Mouse (Mus musculus): ENCODE data around the gene Ntn3. TPM values are rescaled to one million over a fixed set of nuclear protein-coding genes. Genes with fewer than 3 reads are reported as not detected.
A peak's percentile ranks its signal among the peaks of the same experiment; 100 is the strongest.

The Ntn3 gene
- 0.19 and 0.29 TPM in 2 replicates for polyA plus RNA-seq (2015; fragmentation: Nextera tagmentation; extraction: Ambion mirVana)

- no peak for DNase-seq (ENCODE audit: low spot score)
Observed at GRCm38 (mm10) chr17:24209043-24209915, at the start of gene Ntn3. Gene Ntn3, minus strand, starts transcription at chr17:24209531.

GRCm38 (mm10) chr17:24258981-24259380 lies 49.6 kb upstream of the Ntn3 start:
- no peak for DNase-seq (ENCODE audit: low spot score)

- DNase-seq (ENCODE audit: low spot score), result no peak
Observed at GRCm38 (mm10) chr17:24252329-24252728, 43.0 kb upstream of the Ntn3 start.

GRCm38 (mm10) chr17:24251320-24252069 lies 42.2 kb upstream of the Ntn3 start, which contains the start of gene Ccnf:
Gene Ccnf, minus strand, starts transcription at chr17:24251484.
- peak; percentile 98 for DNase-seq (ENCODE audit: low spot score)

GRCm38 (mm10) chr17:24250988-24251319 lies 41.6 kb upstream of the Ntn3 start:
- DNase-seq (ENCODE audit: low spot score), result no peak

GRCm38 (mm10) chr17:24248641-24249040 lies 39.3 kb upstream of the Ntn3 start:
- peak; percentile 14 for DNase-seq (ENCODE audit: low spot score)

- no peak for DNase-seq (ENCODE audit: low spot score)
Observed at GRCm38 (mm10) chr17:24244061-24244460, 34.7 kb upstream of the Ntn3 start.

GRCm38 (mm10) chr17:24243311-24243969 lies 34.1 kb upstream of the Ntn3 start:
- peak; percentile 60 for DNase-seq (ENCODE audit: low spot score)

GRCm38 (mm10) chr17:24236921-24237320 lies 27.6 kb upstream of the Ntn3 start:
- no peak for DNase-seq (ENCODE audit: low spot score)

- DNase-seq (ENCODE audit: low spot score), result no peak
Observed at GRCm38 (mm10) chr17:24236479-24236878, 27.1 kb upstream of the Ntn3 start.

- no peak for DNase-seq (ENCODE audit: low spot score)
Observed at GRCm38 (mm10) chr17:24227941-24228340, 18.6 kb upstream of the Ntn3 start.

- no peak for DNase-seq (ENCODE audit: low spot score)
Observed at GRCm38 (mm10) chr17:24226721-24227120, 17.4 kb upstream of the Ntn3 start.

- no peak for DNase-seq (ENCODE audit: low spot score)
Observed at GRCm38 (mm10) chr17:24225851-24226250, 16.5 kb upstream of the Ntn3 start.

GRCm38 (mm10) chr17:24224741-24225140 lies 15.4 kb upstream of the Ntn3 start:
- DNase-seq (ENCODE audit: low spot score), result no peak

- no peak for DNase-seq (ENCODE audit: low spot score)
Observed at GRCm38 (mm10) chr17:24223513-24223912, 14.2 kb upstream of the Ntn3 start.

GRCm38 (mm10) chr17:24222653-24223052 lies 13.3 kb upstream of the Ntn3 start:
- DNase-seq (ENCODE audit: low spot score), result no peak

GRCm38 (mm10) chr17:24220435-24221411 lies 11.4 kb upstream of the Ntn3 start, which contains the start of gene Tedc2:
Gene Tedc2, minus strand, starts transcription at chr17:24220851.
- peak; percentile 93 for DNase-seq (ENCODE audit: low spot score)

GRCm38 (mm10) chr17:24216836-24217235 lies 7.5 kb upstream of the Ntn3 start:
- DNase-seq (ENCODE audit: low spot score), result no peak

- DNase-seq (ENCODE audit: low spot score), result no peak
Observed at GRCm38 (mm10) chr17:24213186-24213585, 3.9 kb upstream of the Ntn3 start.

GRCm38 (mm10) chr17:24212441-24213018 lies 3.2 kb upstream of the Ntn3 start:
- DNase-seq (ENCODE audit: low spot score), result no peak

Measured in thymus, postnatal 0 days (tissue).